Mouse (Mus musculus): ENCODE results near the gene Tm7sf3. TPM values are rescaled to one million over a fixed set of nuclear protein-coding genes. Genes with fewer than 3 reads are reported as not detected.
"Not testable (repeated sequence)": the region's sequence is repeated elsewhere in the genome, so short reads cannot be mapped to it uniquely, and the experiment has no call there.

The Tm7sf3 gene
- polyA plus RNA-seq, 1 experiment: 19.6 TPM

DNA sequence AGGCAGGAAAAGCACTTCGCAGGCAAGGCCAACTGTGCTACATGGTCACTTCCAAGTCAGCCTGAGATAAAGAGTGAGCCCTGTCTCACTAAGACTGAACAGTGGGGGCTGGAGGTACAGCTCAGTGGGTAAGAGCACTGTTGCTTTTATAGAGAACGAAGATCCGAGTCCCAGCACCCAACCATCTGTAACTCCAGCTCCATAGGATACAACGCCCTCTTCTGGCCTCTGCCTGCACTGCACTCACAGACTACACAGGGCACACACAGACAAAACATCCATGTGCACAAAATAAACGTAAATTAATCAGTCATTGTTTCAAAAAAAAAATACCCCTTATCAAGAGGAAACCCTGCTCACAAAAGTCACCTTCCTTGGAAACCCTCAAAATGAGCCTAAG is 28.7 kb downstream of the Tm7sf3 start:
- DNase-seq (ENCODE audit: low spot score): no peak

- no peak for DNase-seq (ENCODE audit: low spot score)
Measured at GRCm38 (mm10) chr6:146612736-146613135, 29.9 kb downstream of the Tm7sf3 start.

DNA sequence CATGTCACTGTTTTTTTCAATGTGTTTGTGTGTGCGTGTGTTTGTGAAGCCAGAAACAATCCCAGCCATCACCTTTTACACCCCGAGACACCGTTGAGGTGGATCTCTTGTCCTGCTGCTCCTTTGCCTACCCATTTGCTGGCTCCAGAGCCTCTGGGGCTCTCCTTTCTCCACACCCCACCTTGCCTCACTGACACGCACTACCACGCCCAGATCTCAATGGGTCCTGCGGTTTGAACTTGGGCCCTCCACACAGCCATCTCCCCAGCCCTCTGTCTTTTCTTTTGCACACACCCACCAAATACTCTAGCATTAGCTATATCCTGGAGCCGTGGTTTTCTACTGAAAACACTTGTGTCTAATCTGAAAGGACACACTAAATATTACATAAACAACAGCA is 30.7 kb downstream of the Tm7sf3 start:
- DNase-seq (ENCODE audit: low spot score): no peak

DNA sequence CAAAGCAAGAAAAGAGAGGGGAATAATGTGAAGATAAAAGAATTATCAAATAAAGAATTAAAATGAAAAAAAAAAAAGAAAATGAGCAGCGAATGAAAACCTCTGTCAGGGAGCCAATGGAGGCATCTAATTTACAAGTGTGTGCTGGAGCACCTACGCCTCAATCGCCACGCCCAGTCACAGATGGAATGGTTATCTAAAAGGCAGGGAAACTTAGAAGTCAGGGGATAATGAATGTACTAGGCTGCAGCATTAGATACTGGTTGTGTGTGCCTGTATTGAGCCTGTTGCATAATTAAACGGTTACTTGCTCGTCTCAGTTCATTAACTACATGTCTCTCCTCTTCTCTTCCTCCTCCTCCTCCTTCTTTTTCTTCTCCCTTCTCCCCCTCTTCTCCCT is 31.2 kb downstream of the Tm7sf3 start:
- DNase-seq (ENCODE audit: low spot score): no peak

DNA sequence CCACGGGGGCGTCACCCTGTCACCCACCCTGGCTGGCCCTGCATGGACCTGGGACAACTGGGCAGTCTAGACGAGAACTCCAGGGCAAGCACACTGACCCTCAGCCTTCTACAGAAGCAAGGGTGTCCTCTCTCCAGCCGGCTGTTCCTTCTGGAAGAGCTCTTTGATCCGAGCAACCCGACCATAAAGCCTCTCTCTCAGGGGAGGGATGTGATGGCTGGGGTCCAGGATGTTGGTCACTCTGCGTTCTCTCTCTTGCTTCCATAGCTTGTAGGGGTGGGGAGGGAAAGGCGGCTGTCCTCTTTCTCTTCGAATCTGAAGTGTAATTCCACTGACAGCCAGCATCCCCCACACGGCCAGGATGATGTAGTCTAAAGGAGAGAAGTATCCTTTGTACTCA is 39.0 kb downstream of the Tm7sf3 start:
- no peak for DNase-seq (ENCODE audit: low spot score)

DNA sequence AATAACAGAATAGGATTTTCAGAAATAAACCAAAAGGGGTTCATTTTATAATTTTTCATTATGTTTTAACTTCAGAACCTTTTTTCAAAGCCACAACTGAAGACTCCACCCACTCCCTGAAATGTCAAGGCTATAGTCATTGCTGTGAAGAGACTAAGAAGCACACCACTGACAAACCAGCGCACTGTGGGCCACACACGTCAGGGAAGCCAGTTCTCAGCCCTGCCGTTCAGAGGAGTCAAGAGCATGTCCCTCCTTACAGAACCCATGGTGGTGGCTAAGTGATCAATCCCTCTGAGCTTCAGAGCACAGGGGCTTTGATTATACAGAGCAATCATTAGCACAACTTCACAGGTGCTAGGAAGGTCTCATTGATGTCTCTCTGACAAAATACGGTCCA is 40.0 kb downstream of the Tm7sf3 start:
- DNase-seq (ENCODE audit: low spot score): no peak

GRCm38 (mm10) chr6:146585134-146585533 is 57.5 kb downstream of the Tm7sf3 start:
- no peak for DNase-seq (ENCODE audit: low spot score)

DNA sequence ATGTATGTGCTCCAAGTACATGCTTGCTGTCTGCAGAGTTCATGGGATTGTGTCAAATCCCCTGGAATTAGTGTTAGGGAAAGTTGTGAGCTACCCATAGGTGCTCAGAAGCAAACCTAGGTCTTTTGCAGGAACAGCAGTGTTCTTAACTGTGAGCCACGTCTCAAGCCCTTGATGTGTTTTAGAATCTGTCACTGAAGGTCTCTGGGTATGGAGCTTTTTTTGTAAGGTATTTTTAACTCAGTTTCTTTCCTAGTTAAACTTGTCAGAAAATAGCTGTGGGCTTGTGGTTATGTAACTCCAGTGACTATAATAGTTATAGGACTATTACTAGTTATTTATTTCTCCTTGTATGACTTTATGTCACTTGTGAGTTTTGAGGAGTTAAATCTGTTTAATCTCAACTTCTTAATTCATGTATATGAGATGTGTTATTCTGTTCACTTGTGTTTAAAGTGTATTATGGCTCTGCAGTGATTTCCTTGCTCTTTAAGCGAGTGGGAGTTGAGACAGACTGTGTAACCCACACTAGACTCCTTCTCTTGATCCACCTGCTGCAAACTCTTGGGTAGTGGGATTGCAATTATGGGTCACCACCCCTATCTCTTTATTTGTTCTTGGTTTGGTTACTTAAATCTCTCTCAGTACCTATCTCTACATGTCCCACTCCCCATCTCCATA is 59.1 kb downstream of the Tm7sf3 start:
- DNase-seq (ENCODE audit: low spot score): no peak

- no peak for DNase-seq (ENCODE audit: low spot score)
Measured at GRCm38 (mm10) chr6:146580381-146580926, 62.2 kb downstream of the Tm7sf3 start.

- no peak for DNase-seq (ENCODE audit: low spot score)
Measured at GRCm38 (mm10) chr6:146578586-146578985, 64.0 kb downstream of the Tm7sf3 start.

GRCm38 (mm10) chr6:146578111-146578531 is 64.5 kb downstream of the Tm7sf3 start:
- no peak for DNase-seq (ENCODE audit: low spot score)

- peak; percentile 91 for DNase-seq (ENCODE audit: low spot score)
Measured at GRCm38 (mm10) chr6:146577310-146578109, 65.1 kb downstream of the Tm7sf3 start, which contains the start of gene Ints13. Ints13 (minus strand) TSS chr6:146577835.

DNA sequence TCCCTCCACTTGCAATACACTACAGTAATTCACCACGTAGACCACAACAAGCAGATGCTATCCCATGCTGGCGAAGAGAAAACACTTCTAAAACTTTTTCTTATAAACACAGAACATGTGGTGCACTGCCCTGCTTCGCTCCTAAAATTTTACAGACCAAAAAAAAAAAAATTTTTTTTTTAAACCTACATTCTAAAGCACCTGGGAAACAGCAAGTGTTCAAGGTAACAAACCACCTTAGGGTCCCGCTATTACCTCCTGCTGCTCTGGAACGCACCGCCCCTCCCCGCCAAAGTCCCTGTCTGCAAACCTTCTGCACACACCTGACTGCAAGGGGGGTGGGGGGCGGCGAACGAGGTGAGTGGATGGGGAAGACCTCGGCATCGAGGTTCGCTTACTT is 65.7 kb downstream of the Tm7sf3 start, which contains the start of gene Fgfr1op2:
Fgfr1op2 (plus strand) TSS at position 301 of the 400 bp plus-strand sequence.
- no peak for DNase-seq (ENCODE audit: low spot score)

DNA sequence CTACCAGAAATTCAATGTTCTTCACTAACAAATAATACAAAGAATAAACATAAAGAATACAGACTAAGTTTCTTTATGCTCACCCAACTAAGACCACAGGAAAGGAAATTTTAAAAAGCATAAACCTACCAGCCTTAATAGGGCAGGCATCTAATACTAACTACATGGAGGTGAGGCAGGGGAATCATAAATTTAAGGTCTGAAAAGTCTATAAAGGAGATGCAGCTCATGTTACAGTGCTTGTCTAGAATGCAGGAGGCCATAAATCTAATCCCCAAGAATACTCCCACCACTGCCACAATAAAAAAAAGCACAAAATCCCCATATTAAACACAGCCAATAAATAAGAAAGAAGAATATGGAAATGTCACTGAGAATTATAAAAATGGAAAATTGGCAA is 70.6 kb downstream of the Tm7sf3 start:
- DNase-seq (ENCODE audit: low spot score): no peak

- DNase-seq (ENCODE audit: low spot score): not testable (repeated sequence)
Measured at GRCm38 (mm10) chr6:146562461-146562860, 80.2 kb downstream of the Tm7sf3 start.

Other genes starting within 250 kb of the Tm7sf3 start
- 3.9 and 4.9 TPM in 2 replicates for gene Itpr2, start 140.6 kb downstream of the Tm7sf3 start, polyA plus RNA-seq (2012; rRNA removed)
- 83.9 and 91.5 TPM in 2 replicates for gene Fgfr1op2, start 65.6 kb downstream of the Tm7sf3 start, polyA plus RNA-seq (2012; rRNA removed)
- 48.0 and 54.4 TPM in 2 replicates for gene Ints13, start 65.0 kb downstream of the Tm7sf3 start, polyA plus RNA-seq (2012; rRNA removed)
- gene Med21, start 277 bp downstream of the Tm7sf3 start, polyA plus RNA-seq (2012; rRNA removed): 77.1 and 98.5 TPM in 2 replicates
- gene Stk38l, start 82.2 kb upstream of the Tm7sf3 start, polyA plus RNA-seq (2012; rRNA removed): 14.2 and 15.7 TPM in 2 replicates
- 28.4 and 28.6 TPM in 2 replicates for gene Arntl2, start 153.2 kb upstream of the Tm7sf3 start, polyA plus RNA-seq (2012; rRNA removed)
- gene Smco2, start 207.3 kb upstream of the Tm7sf3 start, polyA plus RNA-seq (2012; rRNA removed): not detected in 2 replicates
- gene Ppfibp1, start 245.7 kb upstream of the Tm7sf3 start, polyA plus RNA-seq (2012; rRNA removed): 64.0 TPM in 2 replicates